Mouse (Mus musculus): ENCODE measurements around the gene Ston1. TPM values are rescaled to one million over a fixed set of nuclear protein-coding genes. Genes with fewer than 3 reads are reported as not detected.

Ston1 gene
- polyA plus RNA-seq, 1 experiment from 2014 or later, result 3.4 TPM

Other genes with a start within 250 kb of the Ston1 start
- 6.9 and 7.0 TPM in 2 replicates for gene Foxn2, start 157.0 kb upstream of the Ston1 start, polyA plus RNA-seq (2014; fragmentation: Nextera tagmentation; extraction: Ambion mirVana)
- 47.8 and 48.6 TPM in 2 replicates for gene Ppp1r21, start 67.6 kb upstream of the Ston1 start, polyA plus RNA-seq (2014; fragmentation: Nextera tagmentation; extraction: Ambion mirVana)
- 0.27 and 0.30 TPM in 2 replicates for gene Gtf2a1l, start 71.0 kb downstream of the Ston1 start, polyA plus RNA-seq (2014; fragmentation: Nextera tagmentation; extraction: Ambion mirVana)
- gene Lhcgr, start 194.3 kb downstream of the Ston1 start, polyA plus RNA-seq (2014; fragmentation: Nextera tagmentation; extraction: Ambion mirVana), result 3.3 and 4.1 TPM in 2 replicates